Mouse (Mus musculus): ENCODE results near the gene Hmgn2. TPM values are rescaled to one million over a fixed set of nuclear protein-coding genes. Genes with fewer than 3 reads are reported as not detected.
A peak's percentile ranks its signal among the peaks of the same experiment; 100 is the strongest.
"Not testable (repeated sequence)": the region's sequence is repeated elsewhere in the genome, so short reads cannot be mapped to it uniquely, and the experiment has no call there.

The Hmgn2 gene
- total and polyA plus RNA-seq, 3 experiments = 125 to 230 (median 186) TPM

- no peaks in the 10 kb centered on the region; a peak in 1 of 4 replicates for H3K4me1 ChIP-seq (ENCODE audit: control insufficient read depth in 1 of 2, insufficient read depth in 2 of 2, low read length in 2 of 2)
- no peaks in the 10 kb centered on the region for H3K79me2 ChIP-seq (ENCODE audit: control insufficient read depth, insufficient read depth, low read length, poor library complexity)
- no peak overlapping the region for H3K27ac ChIP-seq (ENCODE audit: control insufficient read depth, low read depth, low read length)
- DNase-seq (ENCODE audit: low read depth, low spot score) = no peak
- H3K4me3 ChIP-seq (ENCODE audit: control insufficient read depth in 1 of 2, insufficient read depth in 1 of 2, low read depth in 2 of 2, low read length in 2 of 2) = no peak overlapping the region
- H3K9me3 ChIP-seq (replicated peaks; ENCODE audit: insufficient read depth, low read length) = no peaks in the 10 kb centered on the region
- no peak for TF ChIP-seq TBP (IDR thresholded peaks at IDR 0.05; ENCODE audit: low read depth, low read length)
- TF ChIP-seq MYB (IDR thresholded peaks at IDR 0.05; ENCODE audit: low read depth, low read length) = no peak
- TF ChIP-seq ELF1 (IDR thresholded peaks at IDR 0.05; ENCODE audit: low read depth, low read length) = no peak
- TF ChIP-seq HCFC1 (IDR thresholded peaks at IDR 0.05; ENCODE audit: low read depth, low read length) = no peak
- TF ChIP-seq MAX (IDR thresholded peaks at IDR 0.05; ENCODE audit: low read length) = no peak
- TF ChIP-seq ZKSCAN1 (IDR thresholded peaks at IDR 0.05; ENCODE audit: low read depth, low read length) = no peak
- no peak for TF ChIP-seq TAL1 (IDR thresholded peaks at IDR 0.05; ENCODE audit: low read length)
- TF ChIP-seq USF1 (IDR thresholded peaks at IDR 0.05; ENCODE audit: low read depth, low read length) = no peak
- no peak for TF ChIP-seq TCF12 (IDR thresholded peaks at IDR 0.05; ENCODE audit: low read depth, low read length)
- TF ChIP-seq KAT2A (conservative IDR thresholded peaks at IDR 0.05; ENCODE audit: low read depth, low read length) = no peak
- TF ChIP-seq MXI1 (IDR thresholded peaks at IDR 0.05; ENCODE audit: low read depth, low read length) = no peak
- TF ChIP-seq ZMIZ1 (IDR thresholded peaks at IDR 0.05; ENCODE audit: low read depth, low read length) = no peak
- no peak for TF ChIP-seq SMC3 (IDR thresholded peaks at IDR 0.05; ENCODE audit: low read depth, low read length)
- TF ChIP-seq SIN3A (IDR thresholded peaks at IDR 0.05; ENCODE audit: low read length) = no peak
- TF ChIP-seq NELFE (IDR thresholded peaks at IDR 0.05; ENCODE audit: low read depth, low read length) = no peak
- H3K9ac ChIP-seq (ENCODE audit: control insufficient read depth, low read depth, low read length, poor library complexity, severe bottlenecking) = no peak overlapping the region
- no peaks in the 10 kb centered on the region for H3K36me3 ChIP-seq (ENCODE audit: control insufficient read depth in 1 of 2, insufficient read depth in 2 of 2, low read length in 2 of 2)
- H3K27me3 ChIP-seq (ENCODE audit: control insufficient read depth in 1 of 2, insufficient read depth in 2 of 2, low read length in 2 of 2) = peaks cover 0 to 4% of the 10 kb centered on the region in 2 experiments; a peak in 1 of 4 replicates
Observed at GRCm38 (mm10) chr4:133923743-133924142, 44.7 kb downstream of the Hmgn2 start.

- not testable (repeated sequence) for H3K27ac ChIP-seq (ENCODE audit: control insufficient read depth, low read depth, low read length); DNase-seq (ENCODE audit: low read depth, low spot score); H3K27me3 ChIP-seq (ENCODE audit: control insufficient read depth in 1 of 2, insufficient read depth in 2 of 2, low read length in 2 of 2); H3K79me2 ChIP-seq (ENCODE audit: control insufficient read depth, insufficient read depth, low read length, poor library complexity); H3K4me1 ChIP-seq (ENCODE audit: control insufficient read depth in 1 of 2, insufficient read depth in 2 of 2, low read length in 2 of 2); H3K9me3 ChIP-seq (replicated peaks; ENCODE audit: insufficient read depth, low read length); H3K36me3 ChIP-seq (ENCODE audit: control insufficient read depth in 1 of 2, insufficient read depth in 2 of 2, low read length in 2 of 2); H3K9ac ChIP-seq (ENCODE audit: control insufficient read depth, low read depth, low read length, poor library complexity, severe bottlenecking)
- H3K4me3 ChIP-seq (ENCODE audit: control insufficient read depth in 1 of 2, insufficient read depth in 1 of 2, low read depth in 2 of 2, low read length in 2 of 2) = peak overlapping the region in 1 of 2 experiments; percentile 37; a peak in 1 of 4 replicates
Observed at GRCm38 (mm10) chr4:133918093-133918825, 50.2 kb downstream of the Hmgn2 start.

Other genes with a start within 250 kb of the Hmgn2 start
- 18.1 and 22.7 TPM in 2 replicates for gene Arid1a, start 211.9 kb downstream of the Hmgn2 start, total RNA-seq (2012; rRNA removed)
- gene Arid1a, start 211.9 kb downstream of the Hmgn2 start, polyA plus RNA-seq (2012; ENCODE audit: insufficient read depth in 1 of 2, insufficient read length in 2 of 2, low read depth in 1 of 2, low replicate concordance in 2 of 2, missing spikeins in 1 of 2) = 10 to 100 TPM; 70.6 to 83.3 TPM
- gene Rps6ka1, start 80.9 kb downstream of the Hmgn2 start, total RNA-seq (2012; rRNA removed) = 45.3 and 45.7 TPM in 2 replicates
- 10 to 100 TPM in 1 of 2 experiments, not detected in 1; 68.9 TPM for gene Rps6ka1, start 80.9 kb downstream of the Hmgn2 start, polyA plus RNA-seq (2012; ENCODE audit: insufficient read depth in 1 of 2, insufficient read length in 2 of 2, low read depth in 1 of 2, low replicate concordance in 2 of 2, missing spikeins in 1 of 2)
- gene Dhdds, start 32.3 kb upstream of the Hmgn2 start, total RNA-seq (2012; rRNA removed) = 15.9 and 19.0 TPM in 2 replicates
- 10 to 100 TPM in 1 of 2 experiments, not detected in 1; 37.7 TPM for gene Dhdds, start 32.3 kb upstream of the Hmgn2 start, polyA plus RNA-seq (2012; ENCODE audit: insufficient read depth in 1 of 2, insufficient read length in 2 of 2, low read depth in 1 of 2, low replicate concordance in 2 of 2, missing spikeins in 1 of 2)
- not detected in 2 replicates for gene Lin28a, start 50.2 kb upstream of the Hmgn2 start, total RNA-seq (2012; rRNA removed)
- gene Lin28a, start 50.2 kb upstream of the Hmgn2 start, polyA plus RNA-seq (2012; ENCODE audit: insufficient read depth in 1 of 2, insufficient read length in 2 of 2, low read depth in 1 of 2, low replicate concordance in 2 of 2, missing spikeins in 1 of 2) = under 1 TPM in 1 of 2 experiments, not detected in 1; 0.01 TPM
- gene Zfp683, start 85.2 kb upstream of the Hmgn2 start, total RNA-seq (2012; rRNA removed) = not detected in 2 replicates
- not detected for gene Zfp683, start 85.2 kb upstream of the Hmgn2 start, polyA plus RNA-seq (2012; ENCODE audit: insufficient read depth in 1 of 2, insufficient read length in 2 of 2, low read depth in 1 of 2, low replicate concordance in 2 of 2, missing spikeins in 1 of 2)
- gene Crybg2, start 92.2 kb upstream of the Hmgn2 start, total RNA-seq (2012; rRNA removed) = 0.65 and 0.72 TPM in 2 replicates
- gene Crybg2, start 92.2 kb upstream of the Hmgn2 start, polyA plus RNA-seq (2012; ENCODE audit: insufficient read depth in 1 of 2, insufficient read length in 2 of 2, low read depth in 1 of 2, low replicate concordance in 2 of 2, missing spikeins in 1 of 2) = 1 to 10 TPM in 1 of 2 experiments, not detected in 1; 2.3 TPM
- gene Cd52, start 126.4 kb upstream of the Hmgn2 start, total RNA-seq (2012; rRNA removed) = 0.52 and 1.3 TPM in 2 replicates
- under 1 TPM in 1 of 2 experiments, not detected in 1; 0.86 TPM for gene Cd52, start 126.4 kb upstream of the Hmgn2 start, polyA plus RNA-seq (2012; ENCODE audit: insufficient read depth in 1 of 2, insufficient read length in 2 of 2, low read depth in 1 of 2, low replicate concordance in 2 of 2, missing spikeins in 1 of 2)
- gene Ubxn11, start 133.9 kb upstream of the Hmgn2 start, total RNA-seq (2012; rRNA removed) = 2.6 and 5.4 TPM in 2 replicates
- gene Ubxn11, start 133.9 kb upstream of the Hmgn2 start, polyA plus RNA-seq (2012; ENCODE audit: insufficient read depth in 1 of 2, insufficient read length in 2 of 2, low read depth in 1 of 2, low replicate concordance in 2 of 2, missing spikeins in 1 of 2) = 10 to 100 TPM in 1 of 2 experiments, not detected in 1; 11.9 TPM
- 122 and 126 TPM in 2 replicates for gene Sh3bgrl3, start 160.1 kb upstream of the Hmgn2 start, total RNA-seq (2012; rRNA removed)
- gene Sh3bgrl3, start 160.1 kb upstream of the Hmgn2 start, polyA plus RNA-seq (2012; ENCODE audit: insufficient read depth in 1 of 2, insufficient read length in 2 of 2, low read depth in 1 of 2, low replicate concordance in 2 of 2, missing spikeins in 1 of 2) = 100 to 1,000 TPM in 1 of 2 experiments, not detected in 1; 414 TPM
- 30.8 and 32.9 TPM in 2 replicates for gene Cep85, start 218.5 kb upstream of the Hmgn2 start, total RNA-seq (2012; rRNA removed)
- 10 to 100 TPM; 80.9 to 81.1 TPM for gene Cep85, start 218.5 kb upstream of the Hmgn2 start, polyA plus RNA-seq (2012; ENCODE audit: insufficient read depth in 1 of 2, insufficient read length in 2 of 2, low read depth in 1 of 2, low replicate concordance in 2 of 2, missing spikeins in 1 of 2)
- not detected in 2 replicates for gene Gm7534, start 234.4 kb upstream of the Hmgn2 start, total RNA-seq (2012; rRNA removed)
- not detected for gene Gm7534, start 234.4 kb upstream of the Hmgn2 start, polyA plus RNA-seq (2012; ENCODE audit: insufficient read depth in 1 of 2, insufficient read length in 2 of 2, low read depth in 1 of 2, low replicate concordance in 2 of 2, missing spikeins in 1 of 2)